Mouse (Mus musculus) kidney, embryonic 16.5 days (tissue): Measurements from ENCODE around the gene Atf3. TPM values are rescaled to one million over a fixed set of nuclear protein-coding genes. Genes with fewer than 3 reads are reported as not detected.
"Not testable (repeated sequence)": the region's sequence is repeated elsewhere in the genome, so short reads cannot be mapped to it uniquely, and the experiment has no call there.

ENCODE experiments used
- ATAC-seq: fragments of 200-750 bp; cut with Nextera tagmentation; 2 replicates; pipeline ENCODE4 v1.8.0; 2017; ENCODE audit warnings: moderate TSS enrichment; ENCODE audit not compliant: low FRiP score, low TSS enrichment
- H3K27ac ChIP-seq: fragments of 300-500 bp; sonication (generic); 2 replicates; pipeline ENCODE4 v1.5.1; 2014; ENCODE audit warnings: low read length
- H3K27me3 ChIP-seq: fragments of 300-500 bp; sonication (generic); 2 replicates; pipeline ENCODE4 v1.6.1; 2014; ENCODE audit warnings: low read length, control low read depth, mixed read lengths; ENCODE audit not compliant: insufficient read depth
- H3K36me3 ChIP-seq: fragments of 300-500 bp; sonication (generic); 2 replicates; pipeline ENCODE4 v1.6.1; 2014; ENCODE audit warnings: low read length, control low read depth, mixed read lengths; ENCODE audit not compliant: insufficient read depth
- H3K4me1 ChIP-seq: fragments of 300-500 bp; sonication (generic); 2 replicates; pipeline ENCODE4 v1.6.1; 2014; ENCODE audit warnings: low read length, control low read depth, mixed read lengths; ENCODE audit not compliant: insufficient read depth
- H3K4me2 ChIP-seq: fragments of 300-500 bp; sonication (generic); replicated peaks from 2 replicates; pipeline ENCODE4 v1.6.1; 2014; ENCODE audit warnings: low read depth, low read length
- H3K4me3 ChIP-seq: fragments of 300-500 bp; sonication (generic); 2 replicates; pipeline ENCODE4 v1.5.1; 2014; ENCODE audit warnings: mild to moderate bottlenecking, low read length
- H3K9ac ChIP-seq: fragments of 300-500 bp; sonication (generic); replicated peaks from 2 replicates; pipeline ENCODE4 v1.6.1; 2014; ENCODE audit warnings: low read length
- H3K9me3 ChIP-seq: fragments of 300-500 bp; sonication (generic); 2 replicates; pipeline ENCODE4 v1.6.1; 2016; ENCODE audit warnings: low read length, control low read depth
- WGBS: fragments of 180-500 bp; shearing (Covaris S2); extraction: QIAGEN DNeasy Blood & Tissue Kit; methylation state at CpG from one replicate; pipeline ENCODE4 v1.1.7; 2014; 5-methylcytosine and 5-hydroxymethylcytosine counted together
- polyA plus RNA-seq: library from polyadenylated mRNA; unstranded; fragments of >200 nt; fragmentation: Nextera tagmentation; extraction: Ambion mirVana; gene quantifications from 2 replicates; pipeline ENCODE4 v1.2.1, GENCODE M21; 2015

Atf3 gene
- polyA plus RNA-seq, 1 experiment from 2014 or later, result 4.4 TPM

GRCm38 (mm10) chr1:191176887-191177286, 41.0 kb downstream of the Atf3 start:
- Histone ChIP-seq H3K4me2 (no peak overlapping the region), H3K36me3 (no peaks in the 10 kb centered on the region), H3K27ac (no peak overlapping the region), H3K9ac (no peak overlapping the region), H3K4me1 (peaks cover 26% of the 10 kb centered on the region), H3K4me3 (no peak overlapping the region), H3K9me3 (no peaks in the 10 kb centered on the region), H3K27me3 (peaks cover 11% of the 10 kb centered on the region; the same call in 1 of the 2 replicates)
- WGBS, result 76% methylated on average over 7 of the region's 7 CpGs
- ATAC-seq, result no peak

GRCm38 (mm10) chr1:191172487-191172886, 45.4 kb downstream of the Atf3 start:
- Histone ChIP-seq H3K36me3 (no peaks in the 10 kb centered on the region), H3K27ac (no peak overlapping the region), H3K4me3 (no peak overlapping the region), H3K27me3 (0 out of 2 replicates have a peak, but pooled peaks cover 2% of the 10 kb centered on the region), H3K9me3 (no peaks in the 10 kb centered on the region), H3K4me2 (no peak overlapping the region), H3K9ac (no peak overlapping the region), H3K4me1 (no peaks in the 10 kb centered on the region)
- no peak for ATAC-seq
- 10% methylated on average over 6 of the region's 6 CpGs for WGBS

- no peaks in the 10 kb centered on the region for H3K27me3 ChIP-seq
- no peak overlapping the region for H3K27ac ChIP-seq
- H3K4me2 ChIP-seq, result no peak overlapping the region
- H3K4me1 ChIP-seq, result no peaks in the 10 kb centered on the region
- 92% methylated on average over 2 of the region's 2 CpGs for WGBS
- no peak for ATAC-seq
- H3K9ac ChIP-seq, result no peak overlapping the region
- H3K9me3 ChIP-seq, result no peaks in the 10 kb centered on the region
- H3K36me3 ChIP-seq, result no peaks in the 10 kb centered on the region
- no peak overlapping the region for H3K4me3 ChIP-seq
Observed at GRCm38 (mm10) chr1:191170444-191170843, 47.4 kb downstream of the Atf3 start.

DNA sequence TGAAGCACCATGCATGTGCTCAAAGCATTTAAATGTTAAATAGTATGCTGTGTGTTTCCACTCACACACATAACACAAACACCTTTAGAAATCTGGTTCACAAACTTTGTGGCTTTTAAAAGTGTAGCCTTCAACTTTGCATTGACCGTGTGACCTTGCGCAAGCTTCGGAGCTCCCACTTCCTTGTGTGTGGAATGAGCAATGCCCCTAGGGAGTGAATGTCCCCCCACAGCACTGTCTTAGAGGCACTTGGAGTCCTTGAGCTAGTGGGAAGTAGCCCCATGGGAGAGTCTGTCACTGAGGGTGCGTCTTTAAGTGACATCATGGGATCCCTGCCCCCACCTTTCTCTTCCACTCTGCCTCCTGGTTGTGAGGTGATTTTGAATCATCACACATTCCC, 51.6 kb downstream of the Atf3 start:
- ATAC-seq, result no peak
- H3K36me3 ChIP-seq, result no peaks in the 10 kb centered on the region
- no peak overlapping the region for H3K4me2 ChIP-seq
- H3K4me1 ChIP-seq, result no peaks in the 10 kb centered on the region
- H3K27me3 ChIP-seq, result no peaks in the 10 kb centered on the region
- 76% methylated on average over 4 of the region's 4 CpGs for WGBS
- no peaks in the 10 kb centered on the region for H3K9me3 ChIP-seq
- H3K9ac ChIP-seq, result no peak overlapping the region
- no peak overlapping the region for H3K4me3 ChIP-seq
- 0 out of 2 replicates have a peak overlapping the region, but pooled peaks have one; percentile 35 for H3K27ac ChIP-seq

GRCm38 (mm10) chr1:191164717-191165116, 53.1 kb downstream of the Atf3 start, which contains the start of gene Fam71a:
TSS of gene Fam71a (minus strand) at chr1:191164817.
- H3K27ac ChIP-seq, result no peak within 1 kb of the TSS
- peaks cover 4% of the 10 kb centered on the region; the same call in 1 of the 2 replicates for H3K9me3 ChIP-seq
- no peak within 1 kb of the TSS for H3K4me2 ChIP-seq
- no peaks in the 10 kb centered on the region for H3K27me3 ChIP-seq
- H3K9ac ChIP-seq, result no peak within 1 kb of the TSS
- ATAC-seq, result no peak
- 83% methylated on average over 3 of the region's 3 CpGs for WGBS
- no peak within 1 kb of the TSS for H3K4me3 ChIP-seq
- H3K4me1 ChIP-seq, result no peaks in the 10 kb centered on the region
- no peaks in the 10 kb centered on the region for H3K36me3 ChIP-seq

- 32% methylated on average over 3 of the region's 3 CpGs for WGBS
- no peaks in the 10 kb centered on the region for H3K27me3 ChIP-seq
- no peak overlapping the region; the same call in 1 of the 2 replicates for H3K9ac ChIP-seq
- H3K4me3 ChIP-seq, result no peak overlapping the region
- no peak overlapping the region for H3K4me2 ChIP-seq
- peak overlapping the region; percentile 64 for H3K27ac ChIP-seq
- no peaks in the 10 kb centered on the region for H3K36me3 ChIP-seq
- peaks cover 15% of the 10 kb centered on the region for H3K9me3 ChIP-seq
- peaks cover 11% of the 10 kb centered on the region; the same call in 1 of the 2 replicates for H3K4me1 ChIP-seq
- ATAC-seq, result 0 out of 2 replicates have a peak, but pooled peaks have one; percentile 15
Observed at GRCm38 (mm10) chr1:191154314-191154713, 63.5 kb downstream of the Atf3 start.

DNA sequence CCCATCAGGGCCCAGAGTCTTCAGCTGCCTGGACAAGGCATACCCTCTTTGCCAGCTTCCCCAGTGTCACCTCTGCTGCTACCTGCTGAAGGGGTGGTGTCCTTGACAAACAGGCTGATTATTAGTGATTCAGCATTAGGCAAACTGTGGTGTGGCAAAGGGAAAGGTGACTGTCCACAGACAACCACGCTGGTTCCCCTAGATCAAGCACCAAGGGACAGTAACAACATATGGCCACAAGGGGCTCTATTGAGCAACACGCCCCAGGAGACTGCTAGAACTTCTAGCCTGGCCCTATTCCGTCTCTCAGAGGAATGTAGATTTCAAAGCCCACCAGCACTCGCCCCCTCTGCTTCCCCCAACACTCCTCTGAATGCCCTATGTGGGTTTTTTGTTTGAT, 64.8 kb downstream of the Atf3 start:
- ATAC-seq, result peak; percentile 63; the same call in 1 of the 2 replicates
- Histone ChIP-seq H3K4me1 (peaks cover 11% of the 10 kb centered on the region; the same call in 1 of the 2 replicates), H3K36me3 (no peaks in the 10 kb centered on the region), H3K9me3 (peaks cover 14% of the 10 kb centered on the region), H3K27me3 (no peaks in the 10 kb centered on the region), H3K4me3 (no peak overlapping the region), H3K4me2 (no peak overlapping the region), H3K27ac (no peak overlapping the region), H3K9ac (no peak overlapping the region)
- 29% methylated on average over 4 of the region's 4 CpGs for WGBS

DNA sequence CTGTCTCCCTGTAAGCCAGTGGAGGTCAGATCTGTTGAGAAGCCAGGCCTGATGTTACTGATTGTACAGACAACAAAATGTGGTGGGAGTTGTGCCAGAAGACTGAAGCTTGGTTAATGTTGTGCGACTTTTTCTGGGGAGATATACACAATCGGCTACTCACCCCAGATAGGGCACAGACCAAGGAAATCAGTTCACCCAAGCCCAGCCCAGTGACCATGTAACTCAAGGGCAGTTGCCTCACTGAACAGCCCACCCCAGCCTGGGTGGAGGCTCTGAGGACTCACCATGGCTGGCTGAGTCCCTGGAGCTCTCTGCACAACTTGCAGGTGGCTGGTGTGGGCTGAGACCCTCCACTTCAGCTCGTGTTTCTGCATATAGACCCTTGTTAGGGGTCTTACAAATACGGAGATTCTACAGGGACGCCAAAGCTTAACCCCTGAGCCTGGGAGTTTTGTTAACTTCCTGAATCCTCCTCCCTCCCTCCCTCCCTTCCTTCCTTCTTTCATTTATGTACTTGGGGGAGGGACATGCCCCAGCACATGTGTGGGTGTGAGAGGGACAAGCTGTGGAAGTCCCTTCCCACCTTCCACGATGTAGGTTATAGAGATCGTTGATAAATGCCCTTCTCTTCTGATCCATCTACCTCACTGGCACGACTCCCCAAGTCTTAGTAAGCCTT, 66.8 kb downstream of the Atf3 start:
- H3K4me2 ChIP-seq, result no peak overlapping the region
- H3K4me1 ChIP-seq, result peaks cover 11% of the 10 kb centered on the region; the same call in 1 of the 2 replicates
- 0 out of 2 replicates have a peak, but pooled peaks cover under 1% of the 10 kb centered on the region for H3K9me3 ChIP-seq
- H3K4me3 ChIP-seq, result no peak overlapping the region
- no peak for ATAC-seq
- no peak overlapping the region for H3K27ac ChIP-seq
- no peak overlapping the region for H3K9ac ChIP-seq
- WGBS, result 57% methylated on average over 8 of the region's 8 CpGs
- no peaks in the 10 kb centered on the region for H3K36me3 ChIP-seq
- H3K27me3 ChIP-seq, result no peaks in the 10 kb centered on the region

DNA sequence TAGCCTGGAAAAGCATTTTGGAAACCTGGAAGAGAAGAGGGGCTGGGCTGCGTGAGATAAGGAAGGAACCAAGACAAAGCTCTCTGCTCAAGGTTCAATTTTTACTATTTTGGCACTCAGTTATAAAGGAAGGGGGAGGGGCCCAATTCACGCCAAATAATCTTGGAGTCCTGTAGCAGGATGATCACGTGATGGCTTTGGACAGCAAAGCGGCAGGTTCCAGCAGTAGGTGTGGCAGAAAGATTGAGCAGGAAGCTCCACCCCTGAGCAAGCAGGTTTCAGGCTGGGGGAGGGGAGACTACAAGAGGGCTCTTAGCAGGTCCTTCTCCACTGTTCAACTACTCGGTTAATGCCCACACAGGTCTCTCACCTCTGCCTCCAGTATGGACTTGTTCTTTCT, 68.3 kb downstream of the Atf3 start:
- peaks cover 10% of the 10 kb centered on the region; the same call in 1 of the 2 replicates for H3K4me1 ChIP-seq
- H3K27ac ChIP-seq, H3K36me3 ChIP-seq, H3K4me2 ChIP-seq, H3K9me3 ChIP-seq, ATAC-seq, H3K27me3 ChIP-seq, H3K9ac ChIP-seq, H3K4me3 ChIP-seq: not testable (repeated sequence)
- 85% methylated on average over 5 of the region's 5 CpGs for WGBS

- Histone ChIP-seq H3K27ac (no peak overlapping the region), H3K4me2 (no peak overlapping the region), H3K9ac (no peak overlapping the region), H3K4me1 (no peaks in the 10 kb centered on the region), H3K27me3 (no peaks in the 10 kb centered on the region), H3K36me3 (no peaks in the 10 kb centered on the region), H3K4me3 (no peak overlapping the region), H3K9me3 (no peaks in the 10 kb centered on the region)
- 62% methylated on average over 8 of the region's 8 CpGs for WGBS
- ATAC-seq, result no peak
Observed at GRCm38 (mm10) chr1:191140983-191141382, 76.9 kb downstream of the Atf3 start.
